Mouse (Mus musculus) kidney, postnatal 0 days (tissue): ENCODE measurements at regions not wholly inside any gene's neighbourhood (a gene's known extent, or its start where the extent isn't known, plus 50 kb on each side); places are given as distances from the start of the nearest gene placed in this dataset.
A peak's percentile ranks its signal among the peaks of the same experiment; 100 is the strongest.

Experiments
- ATAC-seq: fragments of 200-750 bp; cut with Nextera tagmentation; replicated peaks from 2 replicates; pipeline ENCODE4 v1.8.0; 2017; ENCODE audit warnings: low read depth, moderate number of reproducible peaks, moderate TSS enrichment, moderate library complexity; ENCODE audit not compliant: low FRiP score
- DNase-seq: peaks from one replicate; pipeline ENCODE4 v3.0.0-alpha.2; 2016; ENCODE audit warnings: low spot score
- H3K27ac ChIP-seq: fragments of 300-500 bp; sonication (generic); 2 replicates; pipeline ENCODE4 v1.5.1; 2014; ENCODE audit warnings: mild to moderate bottlenecking
- H3K27me3 ChIP-seq: fragments of 300-500 bp; sonication (generic); 2 replicates; pipeline ENCODE4 v1.6.1; 2014; ENCODE audit warnings: low read length, mixed read lengths; ENCODE audit not compliant: insufficient read depth
- H3K36me3 ChIP-seq: fragments of 300-500 bp; sonication (generic); 2 replicates; pipeline ENCODE4 v1.6.1; 2014; ENCODE audit warnings: low read length, mixed read lengths; ENCODE audit not compliant: insufficient read depth
- H3K4me1 ChIP-seq: fragments of 300-500 bp; sonication (generic); replicated peaks from 2 replicates; pipeline ENCODE4 v1.6.1; 2014; ENCODE audit warnings: antibody characterized with exemption, low read length, mixed read lengths; ENCODE audit not compliant: insufficient read depth
- H3K4me2 ChIP-seq: fragments of 300-500 bp; sonication (generic); 2 replicates; pipeline ENCODE4 v1.6.1; 2014; ENCODE audit warnings: mild to moderate bottlenecking, low read length, moderate library complexity, mixed read lengths
- H3K4me3 ChIP-seq: fragments of 300-500 bp; sonication (generic); replicated peaks from 2 replicates; pipeline ENCODE4 v1.5.1; 2014; ENCODE audit warnings: low read depth, low read length
- H3K9ac ChIP-seq: fragments of 300-500 bp; sonication (generic); 2 replicates; pipeline ENCODE4 v1.6.1; 2014; ENCODE audit warnings: low read depth, low read length
- H3K9me3 ChIP-seq: fragments of 300-500 bp; sonication (generic); replicated peaks from 2 replicates; pipeline ENCODE4 v1.6.1; 2016; ENCODE audit warnings: low read length, inconsistent platforms, mixed read lengths
- CTCF ChIP-seq: IDR thresholded peaks from 2 replicates; pipeline ENCODE4 v1.5.1; 2016; ENCODE audit warnings: antibody characterized with exemption, low read depth, mild to moderate bottlenecking, moderate library complexity
- WGBS: fragments of 180-500 bp; shearing (Covaris S2); extraction: QIAGEN DNeasy Blood & Tissue Kit; methylation state at CpG from one replicate; pipeline ENCODE4 v1.1.7; 2014; 5-methylcytosine and 5-hydroxymethylcytosine counted together

- Histone ChIP-seq H3K36me3 (no peaks in the 10 kb centered on the region), H3K27ac (no peak overlapping the region), H3K9ac (no peak overlapping the region), H3K9me3 (no peaks in the 10 kb centered on the region), H3K4me1 (no peaks in the 10 kb centered on the region), H3K27me3 (no peaks in the 10 kb centered on the region), H3K4me2 (no peak overlapping the region), H3K4me3 (no peak overlapping the region)
- DNase-seq (no peak), ATAC-seq (no peak)
- TF ChIP-seq CTCF = no peak
- WGBS = 68% methylated on average over 4 of the region's 4 CpGs
These were observed 123.7 kb downstream of the Csl start for GRCm38 (mm10) chr10:99635796-99636195.

GRCm38 (mm10) chr10:99639022-99639421, 120.4 kb downstream of the Csl start:
- Histone ChIP-seq H3K4me1 (no peaks in the 10 kb centered on the region), H3K4me2 (no peak overlapping the region), H3K27ac (no peak overlapping the region), H3K9ac (no peak overlapping the region), H3K27me3 (no peaks in the 10 kb centered on the region), H3K36me3 (no peaks in the 10 kb centered on the region), H3K9me3 (no peaks in the 10 kb centered on the region), H3K4me3 (no peak overlapping the region)
- ATAC-seq (no peak), DNase-seq (no peak)
- 81% methylated on average over 7 of the region's 7 CpGs for WGBS
- no peak for TF ChIP-seq CTCF

GRCm38 (mm10) chr10:99639469-99639868, 120.0 kb downstream of the Csl start:
- H3K4me2 ChIP-seq = no peak overlapping the region
- no peak overlapping the region for H3K4me3 ChIP-seq
- no peaks in the 10 kb centered on the region for H3K27me3 ChIP-seq
- no peak overlapping the region for H3K9ac ChIP-seq
- H3K9me3 ChIP-seq = no peaks in the 10 kb centered on the region
- no peak overlapping the region for H3K27ac ChIP-seq
- WGBS = 34% methylated on average over 5 of the region's 5 CpGs
- peak; percentile 47 for DNase-seq
- no peaks in the 10 kb centered on the region for H3K4me1 ChIP-seq
- H3K36me3 ChIP-seq = no peaks in the 10 kb centered on the region
- no peak for ATAC-seq
- TF ChIP-seq CTCF = no peak

- Histone ChIP-seq H3K9me3 (no peaks in the 10 kb centered on the region), H3K4me1 (no peaks in the 10 kb centered on the region), H3K4me3 (no peak overlapping the region), H3K27me3 (no peaks in the 10 kb centered on the region), H3K27ac (no peak overlapping the region), H3K36me3 (no peaks in the 10 kb centered on the region), H3K9ac (no peak overlapping the region), H3K4me2 (no peak overlapping the region)
- peak; percentile 89 for TF ChIP-seq CTCF
- 10% methylated on average over 11 of the region's 11 CpGs for WGBS
- DNase-seq (peak; percentile 92), ATAC-seq (0 out of 2 replicates have a peak, but pooled peaks have one; percentile 27)
These were observed 117.7 kb downstream of the Csl start for GRCm38 (mm10) chr10:99641784-99642183.

GRCm38 (mm10) chr10:99642201-99642827, 117.1 kb downstream of the Csl start:
- no peak overlapping the region for H3K9ac ChIP-seq
- WGBS = 59% methylated on average over 4 of the region's 4 CpGs
- H3K9me3 ChIP-seq = no peaks in the 10 kb centered on the region
- no peak overlapping the region for H3K4me3 ChIP-seq
- H3K36me3 ChIP-seq = no peaks in the 10 kb centered on the region
- no peaks in the 10 kb centered on the region for H3K27me3 ChIP-seq
- DNase-seq (no peak), ATAC-seq (no peak)
- TF ChIP-seq CTCF = no peak
- no peaks in the 10 kb centered on the region for H3K4me1 ChIP-seq
- H3K27ac ChIP-seq = no peak overlapping the region
- no peak overlapping the region for H3K4me2 ChIP-seq

- Histone ChIP-seq H3K4me2 (no peak overlapping the region), H3K27me3 (no peaks in the 10 kb centered on the region), H3K9ac (no peak overlapping the region), H3K9me3 (no peaks in the 10 kb centered on the region), H3K4me3 (no peak overlapping the region), H3K36me3 (no peaks in the 10 kb centered on the region), H3K4me1 (no peaks in the 10 kb centered on the region), H3K27ac (no peak overlapping the region)
- DNase-seq (peak; percentile 37), ATAC-seq (no peak)
- 57% methylated on average over 2 of the region's 2 CpGs for WGBS
- TF ChIP-seq CTCF = peak; percentile 59
These were observed 114.5 kb downstream of the Csl start for GRCm38 (mm10) chr10:99644981-99645380.

GRCm38 (mm10) chr10:99652011-99652410, 107.4 kb downstream of the Csl start:
- 93% methylated on average over 1 of the region's 1 CpGs for WGBS
- no peaks in the 10 kb centered on the region for H3K36me3 ChIP-seq
- no peak overlapping the region for H3K9ac ChIP-seq
- H3K4me1 ChIP-seq = no peaks in the 10 kb centered on the region
- no peaks in the 10 kb centered on the region for H3K9me3 ChIP-seq
- no peak for TF ChIP-seq CTCF
- no peak overlapping the region for H3K27ac ChIP-seq
- H3K27me3 ChIP-seq = no peaks in the 10 kb centered on the region
- no peak overlapping the region for H3K4me3 ChIP-seq
- H3K4me2 ChIP-seq = no peak overlapping the region
- DNase-seq = no peak
- no peak for ATAC-seq
